Comparison of ENCODE assay signal across 8 mouse cellular contexts in genomic region chr12:55820119-55820660, GRCm38 (mm10). TPM values are rescaled to one million over a fixed set of nuclear protein-coding genes. Genes with fewer than 3 reads are reported as not detected.
DNase-seq lines count a peak whose midpoint lies in the region; ATAC-seq lines count a peak whose summit lies in the region.

No protein-coding gene starts in this region.

- no peak for DNase-seq in neural tube, embryonic 11.5 days (ENCODE audit: low spot score)
- no peak for DNase-seq in neural tube, embryonic 10.5 days (ENCODE audit: extremely low spot score, low spot score)
- peak; percentile 73 for DNase-seq in brain, adult 2 months (ENCODE audit: low read depth, low spot score)
- DNase-seq in testis, postnatal 14 days (ENCODE audit: low spot score): peak; percentile 55

- peak overlapping the region; percentile 91 for H3K9ac ChIP-seq in neural tube, embryonic 11.5 days (ENCODE audit: low read length)
- peak overlapping the region; percentile 98 for H3K9ac ChIP-seq in forebrain, embryonic 16.5 days (replicated peaks; ENCODE audit: low read depth, low read length)
- H3K9ac ChIP-seq in hindbrain, embryonic 12.5 days: peak overlapping the region; percentile 91
- peak overlapping the region; percentile 92 for H3K9ac ChIP-seq in limb, embryonic 13.5 days
- H3K9ac ChIP-seq in midbrain, embryonic 13.5 days (replicated peaks): peak overlapping the region; percentile 93

- no peaks in the 10 kb centered on the region for H3K36me3 ChIP-seq in neural tube, embryonic 11.5 days (ENCODE audit: control insufficient read depth, insufficient read depth, low read length)
- H3K36me3 ChIP-seq in forebrain, embryonic 16.5 days (ENCODE audit: control insufficient read depth, insufficient read depth): no peaks in the 10 kb centered on the region
- H3K36me3 ChIP-seq in hindbrain, embryonic 12.5 days: no peaks in the 10 kb centered on the region
- H3K36me3 ChIP-seq in limb, embryonic 13.5 days: no peaks in the 10 kb centered on the region
- H3K36me3 ChIP-seq in midbrain, embryonic 13.5 days: no peaks in the 10 kb centered on the region

- H3K9me3 ChIP-seq in neural tube, embryonic 11.5 days (ENCODE audit: control insufficient read depth, low read length): no peaks in the 10 kb centered on the region
- H3K9me3 ChIP-seq in forebrain, embryonic 16.5 days (ENCODE audit: control insufficient read depth, low read length): no peaks in the 10 kb centered on the region
- H3K9me3 ChIP-seq in hindbrain, embryonic 12.5 days (replicated peaks): no peaks in the 10 kb centered on the region
- H3K9me3 ChIP-seq in limb, embryonic 13.5 days: peaks cover 6% of the 10 kb centered on the region; the same call in 1 of the 2 replicates
- no peaks in the 10 kb centered on the region for H3K9me3 ChIP-seq in midbrain, embryonic 13.5 days

- ATAC-seq in neural tube, embryonic 11.5 days (ENCODE audit: insufficient read depth, low FRiP score, low TSS enrichment): peak; percentile 47
- ATAC-seq in forebrain, embryonic 16.5 days: peak; percentile 34
- ATAC-seq in hindbrain, embryonic 12.5 days (ENCODE audit: low FRiP score): peak; percentile 67
- ATAC-seq in limb, embryonic 13.5 days (ENCODE audit: low FRiP score, low read depth): peak; percentile 42
- peak; percentile 67 for ATAC-seq in midbrain, embryonic 13.5 days

- peak overlapping the region; percentile 90 for H3K27ac ChIP-seq in neural tube, embryonic 11.5 days (ENCODE audit: low read depth, low read length)
- H3K27ac ChIP-seq in forebrain, embryonic 16.5 days (ENCODE audit: low read length): peak overlapping the region; percentile 91
- H3K27ac ChIP-seq in hindbrain, embryonic 12.5 days: peak overlapping the region; percentile 97
- peak overlapping the region; percentile 94 for H3K27ac ChIP-seq in limb, embryonic 13.5 days
- H3K27ac ChIP-seq in midbrain, embryonic 13.5 days: peak overlapping the region; percentile 95

- H3K4me1 ChIP-seq in neural tube, embryonic 11.5 days (ENCODE audit: control insufficient read depth, insufficient read depth, low read length): no peaks in the 10 kb centered on the region
- no peaks in the 10 kb centered on the region; the same call in none of the 2 replicates for H3K4me1 ChIP-seq in forebrain, embryonic 16.5 days (replicated peaks; ENCODE audit: control insufficient read depth, insufficient read depth, low read length)
- peaks cover 7% of the 10 kb centered on the region for H3K4me1 ChIP-seq in hindbrain, embryonic 12.5 days
- peaks cover 11% of the 10 kb centered on the region; the same call in 1 of the 2 replicates for H3K4me1 ChIP-seq in limb, embryonic 13.5 days
- peaks cover 19% of the 10 kb centered on the region for H3K4me1 ChIP-seq in midbrain, embryonic 13.5 days (replicated peaks)

- peak overlapping the region; percentile 85 for H3K4me3 ChIP-seq in neural tube, embryonic 11.5 days (ENCODE audit: low read depth, low read length)
- peak overlapping the region; percentile 97 for H3K4me3 ChIP-seq in forebrain, embryonic 16.5 days (replicated peaks; ENCODE audit: low read length)
- H3K4me3 ChIP-seq in hindbrain, embryonic 12.5 days: peak overlapping the region; percentile 87
- H3K4me3 ChIP-seq in limb, embryonic 13.5 days: peak overlapping the region; percentile 92
- peak overlapping the region; percentile 92 for H3K4me3 ChIP-seq in midbrain, embryonic 13.5 days (replicated peaks)

- H3K27me3 ChIP-seq in neural tube, embryonic 11.5 days (ENCODE audit: control insufficient read depth, insufficient read depth, low read length): no peaks in the 10 kb centered on the region
- no peaks in the 10 kb centered on the region for H3K27me3 ChIP-seq in forebrain, embryonic 16.5 days (replicated peaks; ENCODE audit: control insufficient read depth, insufficient read depth, low read length)
- H3K27me3 ChIP-seq in hindbrain, embryonic 12.5 days: no peaks in the 10 kb centered on the region
- H3K27me3 ChIP-seq in limb, embryonic 13.5 days: no peaks in the 10 kb centered on the region
- no peaks in the 10 kb centered on the region for H3K27me3 ChIP-seq in midbrain, embryonic 13.5 days

- H3K4me2 ChIP-seq in neural tube, embryonic 11.5 days (ENCODE audit: low read depth): peak overlapping the region; percentile 66
- H3K4me2 ChIP-seq in forebrain, embryonic 16.5 days (ENCODE audit: low read length): peak overlapping the region; percentile 67
- peak overlapping the region; percentile 73 for H3K4me2 ChIP-seq in hindbrain, embryonic 12.5 days (replicated peaks)
- peak overlapping the region; percentile 75 for H3K4me2 ChIP-seq in limb, embryonic 13.5 days (replicated peaks)
- H3K4me2 ChIP-seq in midbrain, embryonic 13.5 days (replicated peaks): peak overlapping the region; percentile 81

- WGBS in neural tube, embryonic 11.5 days: under 1% methylated on average over 33 of the region's 35 CpGs
- under 1% methylated on average over 34 of the region's 35 CpGs for WGBS in forebrain, embryonic 16.5 days
- WGBS in hindbrain, embryonic 12.5 days: 1% methylated on average over 35 of the region's 35 CpGs
- WGBS in limb, embryonic 13.5 days: under 1% methylated on average over 31 of the region's 35 CpGs
- 1% methylated on average over 35 of the region's 35 CpGs for WGBS in midbrain, embryonic 13.5 days

RNA-seq across cellular contexts. Expression of gene Ralgapa1, which starts 0.8 kb away (rescaled TPM):
- polyA plus RNA-seq in neural tube, embryonic 11.5 days (2014; fragmentation: Nextera tagmentation; extraction: Ambion mirVana): 19.2 and 22.1 TPM in 2 replicates
- 18.1 and 21.9 TPM in 2 replicates for polyA plus RNA-seq in forebrain, embryonic 16.5 days (2015; fragmentation: Nextera tagmentation; extraction: Ambion mirVana)
- 28.4 and 31.4 TPM in 2 replicates for polyA plus RNA-seq in hindbrain, embryonic 12.5 days (2016; fragmentation: Nextera tagmentation; extraction: Ambion mirVana)
- polyA plus RNA-seq in limb, embryonic 13.5 days (2015; fragmentation: Nextera tagmentation; extraction: Ambion mirVana): 16.1 and 16.7 TPM in 2 replicates
- 21.5 and 21.8 TPM in 2 replicates for polyA plus RNA-seq in midbrain, embryonic 13.5 days (2015; fragmentation: Nextera tagmentation; extraction: Ambion mirVana)

RNA-seq across cellular contexts. Expression of gene Brms1l, which starts 15.9 kb away (rescaled TPM):
- 36.1 and 40.9 TPM in 2 replicates for polyA plus RNA-seq in neural tube, embryonic 11.5 days (2014; fragmentation: Nextera tagmentation; extraction: Ambion mirVana)
- 62.6 and 67.2 TPM in 2 replicates for polyA plus RNA-seq in forebrain, embryonic 16.5 days (2015; fragmentation: Nextera tagmentation; extraction: Ambion mirVana)
- 45.3 and 45.6 TPM in 2 replicates for polyA plus RNA-seq in hindbrain, embryonic 12.5 days (2016; fragmentation: Nextera tagmentation; extraction: Ambion mirVana)
- 54.5 and 55.6 TPM in 2 replicates for polyA plus RNA-seq in limb, embryonic 13.5 days (2015; fragmentation: Nextera tagmentation; extraction: Ambion mirVana)
- polyA plus RNA-seq in midbrain, embryonic 13.5 days (2015; fragmentation: Nextera tagmentation; extraction: Ambion mirVana): 52.5 and 56.1 TPM in 2 replicates

Comparison
In these comparisons a context has a peak if more than half of its experiments do, and no peak if none do; other contexts are left out.
1. DNase-seq: peak in brain, adult 2 months (single experiment) and testis, postnatal 14 days (single experiment); none in neural tube, embryonic 11.5 days (single experiment) and neural tube, embryonic 10.5 days (single experiment).
2. Peak in every context shown above with its lines, with median percentiles within 50 percentile points of each other: ATAC-seq, H3K27ac ChIP-seq, H3K4me2 ChIP-seq, H3K4me3 ChIP-seq and H3K9ac ChIP-seq.